In the genomic region with DNA sequence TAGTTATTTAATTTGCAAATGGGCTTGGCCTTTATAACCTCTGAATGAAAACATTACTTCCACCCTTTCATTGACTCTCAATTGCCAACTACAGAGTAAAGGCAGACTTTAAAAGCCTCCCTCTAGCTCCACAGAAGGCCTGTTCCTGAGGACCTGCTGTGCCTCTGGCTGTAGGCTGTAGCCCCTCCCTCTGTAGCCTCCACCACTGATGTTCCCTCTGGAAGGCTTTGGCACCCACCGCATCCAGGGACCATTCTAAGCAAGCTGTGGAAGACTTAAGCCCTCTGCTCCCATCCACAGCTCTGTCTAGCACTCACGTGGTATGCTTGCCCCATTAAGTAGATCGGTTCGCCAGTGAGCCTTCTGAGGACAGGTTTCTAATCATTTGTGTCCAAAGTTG, we compare ENCODE assay signal across 24 mouse cellular contexts.
DNase-seq lines count a peak whose midpoint lies in the region; ATAC-seq and TF ChIP-seq lines count a peak whose summit lies in the region.
"Had no signal": no experiment of that assay in that cellular context is flagged by ENCODE, and none has a peak within 500 bp of the region (broad histone marks: within the 10 kb centered on the region; RNA-seq: fewer than 3 reads in every experiment).

No protein-coding gene starts in this region.

- no peak for DNase-seq in forebrain, embryonic 10.5 days (ENCODE audit: extremely low spot score, low spot score)
- no peak for DNase-seq in forebrain, postnatal 0 days
- DNase-seq in kidney, adult 2 months, result no peak
- DNase-seq in kidney, adult 18-20 months, result no peak
- DNase-seq in embryonic facial prominence, embryonic 10.5 days (ENCODE audit: low spot score), result no peak
- DNase-seq: adrenal gland, postnatal 10 days; adrenal gland, postnatal 36 days; B cell, adult 2 months; cerebellum, adult 11 months; cerebellum, adult 8-10 months; cerebellum, postnatal 14 days; gastrocnemius, postnatal 14 days; heart, adult 18-20 months had no signal

- no peak for TF ChIP-seq CTCF in forebrain, postnatal 0 days (IDR thresholded peaks at IDR 0.05; ENCODE audit: low read depth)
- no peak for TF ChIP-seq CTCF in kidney, adult 2 months (conservative IDR thresholded peaks at IDR 0.05; ENCODE audit: insufficient read depth, insufficient read length, low read depth, low read length)

- no peaks in the 10 kb centered on the region for H3K9me3 ChIP-seq in forebrain, embryonic 10.5 days
- H3K9me3 ChIP-seq in forebrain, postnatal 0 days (ENCODE audit: low read length), result no peaks in the 10 kb centered on the region
- H3K9me3 ChIP-seq in forebrain, embryonic 16.5 days (ENCODE audit: control insufficient read depth, low read length), result no peaks in the 10 kb centered on the region
- H3K9me3 ChIP-seq in forebrain, embryonic 15.5 days, result no peaks in the 10 kb centered on the region
- no peaks in the 10 kb centered on the region for H3K9me3 ChIP-seq in embryonic facial prominence, embryonic 10.5 days
- H3K9me3 ChIP-seq: embryonic facial prominence, embryonic 12.5 days; embryonic facial prominence, embryonic 15.5 days; G1E; heart, embryonic 13.5 days; hindbrain, embryonic 13.5 days; intestine, embryonic 15.5 days had no signal

- no peak overlapping the region for H3K9ac ChIP-seq in forebrain, postnatal 0 days
- no peak overlapping the region for H3K9ac ChIP-seq in forebrain, embryonic 16.5 days (replicated peaks; ENCODE audit: low read depth, low read length)
- no peak overlapping the region for H3K9ac ChIP-seq in forebrain, embryonic 15.5 days (replicated peaks)
- H3K9ac ChIP-seq: embryonic facial prominence, embryonic 12.5 days; embryonic facial prominence, embryonic 15.5 days; heart, embryonic 13.5 days; hindbrain, embryonic 13.5 days; intestine, embryonic 15.5 days had no signal

- H3K27me3 ChIP-seq in forebrain, embryonic 10.5 days (ENCODE audit: poor library complexity, severe bottlenecking), result peaks cover 49% of the 10 kb centered on the region
- no peaks in the 10 kb centered on the region for H3K27me3 ChIP-seq in forebrain, postnatal 0 days (ENCODE audit: insufficient read depth, low read length)
- H3K27me3 ChIP-seq in forebrain, embryonic 16.5 days (replicated peaks; ENCODE audit: control insufficient read depth, insufficient read depth, low read length), result no peaks in the 10 kb centered on the region
- 0 out of 2 replicates have a peak, but pooled peaks cover 3% of the 10 kb centered on the region for H3K27me3 ChIP-seq in forebrain, embryonic 15.5 days
- H3K27me3 ChIP-seq in kidney, adult 2 months (replicated peaks; ENCODE audit: control insufficient read depth, insufficient read depth, low read length), result no peaks in the 10 kb centered on the region
- peaks cover 15% of the 10 kb centered on the region; the same call in 1 of the 2 replicates for H3K27me3 ChIP-seq in embryonic facial prominence, embryonic 10.5 days (replicated peaks; ENCODE audit: low read depth, poor library complexity, severe bottlenecking)
- H3K27me3 ChIP-seq: CH12.LX; heart, embryonic 13.5 days; intestine, embryonic 15.5 days; Patski had no signal

- peaks cover 72% of the 10 kb centered on the region for H3K4me1 ChIP-seq in forebrain, embryonic 10.5 days
- H3K4me1 ChIP-seq in forebrain, postnatal 0 days (ENCODE audit: insufficient read depth), result 0 out of 2 replicates have a peak, but pooled peaks cover 8% of the 10 kb centered on the region
- peaks cover 19% of the 10 kb centered on the region for H3K4me1 ChIP-seq in forebrain, embryonic 16.5 days (replicated peaks; ENCODE audit: control insufficient read depth, insufficient read depth, low read length)
- H3K4me1 ChIP-seq in forebrain, embryonic 15.5 days, result peaks cover 38% of the 10 kb centered on the region
- H3K4me1 ChIP-seq in kidney, adult 2 months (ENCODE audit: control insufficient read depth, insufficient read depth, low read length), result peaks cover 16% of the 10 kb centered on the region; the same call in 1 of the 2 replicates
- peaks cover 69% of the 10 kb centered on the region for H3K4me1 ChIP-seq in embryonic facial prominence, embryonic 10.5 days

- TF ChIP-seq POLR2A in kidney, adult 2 months (IDR thresholded peaks at IDR 0.05; ENCODE audit: low read depth, low read length), result no peak

- WGBS in forebrain, embryonic 10.5 days, result 39% methylated on average over 4 of the region's 4 CpGs
- WGBS in forebrain, postnatal 0 days, result 38% methylated on average over 4 of the region's 4 CpGs
- 45% methylated on average over 4 of the region's 4 CpGs for WGBS in forebrain, embryonic 16.5 days
- WGBS in forebrain, embryonic 15.5 days, result 29% methylated on average over 4 of the region's 4 CpGs
- WGBS in kidney, adult 2 months, result 85% methylated on average over 4 of the region's 4 CpGs
- 49% methylated on average over 4 of the region's 4 CpGs for whole genome bisulfite sequencing in embryonic facial prominence, embryonic 10.5 days

- no peak overlapping the region for H3K4me2 ChIP-seq in forebrain, postnatal 0 days (ENCODE audit: low read depth)
- H3K4me2 ChIP-seq in forebrain, embryonic 16.5 days (ENCODE audit: low read length), result no peak overlapping the region
- no peak overlapping the region for H3K4me2 ChIP-seq in forebrain, embryonic 15.5 days (replicated peaks)
- H3K4me2 ChIP-seq: embryonic facial prominence, embryonic 12.5 days; embryonic facial prominence, embryonic 15.5 days; hindbrain, embryonic 13.5 days; intestine, embryonic 15.5 days had no signal

- 0 out of 2 replicates have a peak overlapping the region, but pooled peaks have one; percentile 26 for H3K27ac ChIP-seq in forebrain, embryonic 10.5 days
- no peak overlapping the region for H3K27ac ChIP-seq in forebrain, postnatal 0 days (ENCODE audit: low read depth, low read length)
- no peak overlapping the region for H3K27ac ChIP-seq in forebrain, embryonic 16.5 days (ENCODE audit: low read length)
- no peak overlapping the region for H3K27ac ChIP-seq in forebrain, embryonic 15.5 days (replicated peaks)
- H3K27ac ChIP-seq in kidney, adult 2 months (ENCODE audit: insufficient read depth, low read depth, low read length), result peak overlapping the region; percentile 13; the same call in 1 of the 2 replicates
- H3K27ac ChIP-seq in embryonic facial prominence, embryonic 10.5 days (replicated peaks), result peak overlapping the region; percentile 24; the same call in 1 of the 2 replicates
- H3K27ac ChIP-seq: embryonic facial prominence, embryonic 12.5 days; embryonic facial prominence, embryonic 15.5 days; heart, embryonic 13.5 days; hindbrain, embryonic 13.5 days; intestine, embryonic 15.5 days had no signal

- no peak overlapping the region for H3K4me3 ChIP-seq in forebrain, embryonic 10.5 days
- H3K4me3 ChIP-seq in forebrain, postnatal 0 days (ENCODE audit: low read depth, low read length), result no peak overlapping the region
- H3K4me3 ChIP-seq in forebrain, embryonic 16.5 days (replicated peaks; ENCODE audit: low read length), result no peak overlapping the region
- H3K4me3 ChIP-seq in forebrain, embryonic 15.5 days, result no peak overlapping the region
- no peak overlapping the region for H3K4me3 ChIP-seq in kidney, adult 2 months (ENCODE audit: insufficient read depth, low read depth, low read length)
- H3K4me3 ChIP-seq in embryonic facial prominence, embryonic 10.5 days, result no peak overlapping the region
- H3K4me3 ChIP-seq: embryonic facial prominence, embryonic 12.5 days; embryonic facial prominence, embryonic 15.5 days; heart, embryonic 13.5 days; hindbrain, embryonic 13.5 days; intestine, embryonic 15.5 days had no signal

- ATAC-seq in forebrain, postnatal 0 days, result no peak
- ATAC-seq in forebrain, embryonic 16.5 days, result peak; percentile 66; the same call in 1 of the 2 replicates
- ATAC-seq in forebrain, embryonic 15.5 days (replicated peaks), result no peak
- ATAC-seq: hindbrain, embryonic 16.5 days; intestine, embryonic 15.5 days had no signal

- no peaks in the 10 kb centered on the region; the same call in 1 of the 2 replicates for H3K36me3 ChIP-seq in forebrain, embryonic 10.5 days (replicated peaks)
- H3K36me3 ChIP-seq in forebrain, postnatal 0 days (ENCODE audit: insufficient read depth), result no peaks in the 10 kb centered on the region
- no peaks in the 10 kb centered on the region for H3K36me3 ChIP-seq in forebrain, embryonic 16.5 days (ENCODE audit: control insufficient read depth, insufficient read depth)
- no peaks in the 10 kb centered on the region for H3K36me3 ChIP-seq in forebrain, embryonic 15.5 days
- no peaks in the 10 kb centered on the region for H3K36me3 ChIP-seq in kidney, adult 2 months (ENCODE audit: control insufficient read depth, insufficient read depth, low read length)
- no peaks in the 10 kb centered on the region for H3K36me3 ChIP-seq in embryonic facial prominence, embryonic 10.5 days (replicated peaks)
- H3K36me3 ChIP-seq: embryonic facial prominence, embryonic 12.5 days; embryonic facial prominence, embryonic 15.5 days; heart, embryonic 13.5 days; hindbrain, embryonic 13.5 days; intestine, embryonic 15.5 days had no signal

Comparison
In these comparisons a context has a peak if more than half of its experiments do, and no peak if none do; other contexts are left out.
1. H3K27ac ChIP-seq: peak in forebrain, embryonic 10.5 days (single experiment), kidney, adult 2 months (single experiment) and embryonic facial prominence, embryonic 10.5 days (single experiment); none in forebrain, postnatal 0 days (single experiment), forebrain, embryonic 16.5 days (single experiment) and forebrain, embryonic 15.5 days (single experiment).